Mouse (Mus musculus) testis, adult 2 months (tissue): ENCODE results near the gene Ubr2.

Experiments
- CTCF ChIP-seq: fragments of 200-500 bp; IDR thresholded peaks from 2 replicates; pipeline ENCODE4 v1.5.1; 2012; ENCODE audit warnings: low read depth, mild to moderate bottlenecking, inconsistent platforms, low read length, moderate library complexity; ENCODE audit not compliant: control insufficient read depth, insufficient read depth, insufficient replicate concordance
- POLR2A ChIP-seq: fragments of 200-500 bp; IDR thresholded peaks from 2 replicates; pipeline ENCODE4 v1.6.1; 2012; ENCODE audit warnings: low read depth, mild to moderate bottlenecking, inconsistent platforms, low read length, moderate library complexity; ENCODE audit not compliant: control insufficient read depth

GRCm38 (mm10) chr17:46963186-46963585 lies 47.2 kb downstream of the Ubr2 start:
- no peak for TF ChIP-seq CTCF
- no peak for TF ChIP-seq POLR2A
